Mouse (Mus musculus): ENCODE results near the gene Dnajb11.

DNA sequence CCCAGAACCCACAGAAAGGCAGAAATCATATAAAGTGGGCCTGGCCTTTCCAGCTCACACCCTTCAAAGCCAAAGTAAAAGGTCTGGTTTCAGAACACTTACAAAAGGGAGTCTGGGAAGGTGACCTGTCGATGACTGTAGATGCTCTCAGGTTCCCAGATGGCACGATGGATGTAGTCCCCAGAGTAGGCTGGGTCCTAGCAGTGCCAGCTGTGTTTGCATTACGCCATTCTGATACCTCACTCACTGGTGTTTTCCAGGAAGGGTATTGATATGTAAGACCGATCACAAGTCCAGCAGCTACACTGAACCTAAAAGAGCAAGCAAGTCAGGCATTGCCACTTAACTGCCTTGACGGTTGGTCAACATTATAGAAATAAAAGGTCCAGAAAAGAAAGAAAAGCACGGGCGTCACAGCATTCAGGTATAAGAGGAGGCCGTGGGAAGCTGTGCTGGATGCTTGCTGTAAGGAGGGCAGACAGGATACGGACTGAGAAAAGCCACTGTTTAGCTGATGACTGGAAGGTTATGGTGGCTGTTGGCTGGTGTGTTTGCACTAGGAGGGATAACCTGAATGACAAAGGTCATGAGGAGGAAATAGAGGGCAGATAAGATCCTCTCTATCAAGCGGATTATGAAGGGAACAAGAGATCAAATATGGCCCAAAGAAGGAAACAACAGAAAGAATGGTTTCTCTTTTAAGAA lies 42.4 kb downstream of the Dnajb11 start:
- no peak for TF ChIP-seq CTCF (IDR thresholded peaks at IDR 0.05; ENCODE audit: low read depth, low read length)
- no peak for TF ChIP-seq POLR2AphosphoS5 (IDR thresholded peaks at IDR 0.05; ENCODE audit: insufficient replicate concordance, low read depth, low read length)
- no peak for TF ChIP-seq GATA1 (IDR thresholded peaks at IDR 0.05; ENCODE audit: borderline replicate concordance, low read length)
- TF ChIP-seq TAL1 (conservative IDR thresholded peaks at IDR 0.05; ENCODE audit: low read depth, low read length), result no peak

Measured in G1E (cell line).